Mouse (Mus musculus) CH12.LX (cell line): ENCODE measurements at regions not wholly inside any gene's neighbourhood (a gene's known extent, or its start where the extent isn't known, plus 50 kb on each side); places are given as distances from the start of the nearest gene placed in this dataset.

Source experiments
- SMC3 ChIP-seq: IDR thresholded peaks from 2 replicates; pipeline ENCODE4 v1.6.1; 2011; ENCODE audit warnings: low read depth, low read length, improper control_type of control experiment
- USF1 ChIP-seq: IDR thresholded peaks from 2 replicates; pipeline ENCODE4 v1.6.1; 2014; ENCODE audit warnings: low read depth, mild to moderate bottlenecking, inconsistent platforms, low read length, improper control_type of control experiment

GRCm38 (mm10) chr3:57957352-57957751, 109.5 kb upstream of the Pfn2 start:
- TF ChIP-seq SMC3, result no peak
- TF ChIP-seq USF1, result no peak
